Mouse (Mus musculus) spleen, adult 12 weeks (tissue): ENCODE data around the gene Dntt.

ENCODE experiments used
- DNase-seq: peaks from one replicate; pipeline ENCODE4 v3.0.0; 2022; ENCODE audit warnings: low spot score

Dntt gene

GRCm38 (mm10) chr19:41011676-41012075, 17.4 kb upstream of the Dntt start:
- DNase-seq = no peak

GRCm38 (mm10) chr19:41013591-41013990, 15.5 kb upstream of the Dntt start:
- DNase-seq = no peak

DNA sequence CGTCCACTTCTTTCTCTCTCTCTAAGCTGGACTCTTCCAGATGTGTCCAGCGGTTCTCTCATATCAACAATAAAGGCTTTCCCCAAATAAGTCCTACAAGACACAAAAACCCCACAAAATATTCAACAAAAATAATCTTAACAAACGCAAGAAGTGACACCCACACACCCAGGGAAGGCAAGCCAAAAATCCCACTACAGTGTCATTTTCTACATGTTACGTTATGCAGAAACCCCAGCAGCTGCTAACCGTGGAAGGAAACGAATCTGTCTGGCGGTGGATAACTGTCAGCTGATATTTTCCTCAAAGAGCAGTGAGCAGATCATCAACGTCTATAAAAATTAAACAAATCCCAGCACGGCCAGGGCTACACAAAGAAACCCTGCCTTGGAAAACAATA, 15.1 kb upstream of the Dntt start:
- DNase-seq = no peak

DNA sequence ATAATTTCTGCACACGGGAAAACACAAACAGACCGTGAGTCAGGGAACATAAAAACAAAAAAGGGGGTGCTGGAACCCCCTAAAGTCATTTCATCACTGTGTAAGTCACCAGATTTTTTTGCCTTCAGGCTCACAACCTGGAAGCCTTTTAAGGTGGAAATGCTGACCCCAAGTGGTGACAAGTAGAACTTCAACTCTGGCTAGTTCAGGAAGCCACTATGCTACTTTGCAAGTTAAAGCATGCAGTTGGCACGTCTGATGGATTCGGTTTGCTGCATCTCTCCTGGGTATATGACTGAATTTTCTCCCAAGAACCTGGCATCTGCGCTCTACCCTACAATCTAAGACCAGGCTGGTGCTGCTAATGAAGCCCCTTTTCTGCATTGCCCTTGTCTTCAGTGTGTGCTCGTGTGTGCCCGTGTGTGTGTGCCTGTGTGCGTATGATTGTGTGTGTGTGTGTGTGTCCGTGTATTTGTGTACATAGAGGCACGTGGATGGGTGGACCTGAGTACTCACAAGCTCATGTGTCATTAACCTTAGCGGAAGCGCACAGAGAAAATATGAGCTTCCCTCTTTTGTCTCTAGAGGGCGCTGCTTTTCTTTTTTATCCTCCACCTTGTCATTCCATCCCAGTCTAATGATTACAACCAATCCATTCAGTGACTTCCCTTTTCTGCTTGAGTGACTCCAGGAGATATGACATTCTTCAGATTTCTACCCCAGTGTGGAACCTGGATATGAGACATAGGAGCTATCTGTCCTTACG, 12.9 kb upstream of the Dntt start:
- peak; percentile 13 for DNase-seq

DNA sequence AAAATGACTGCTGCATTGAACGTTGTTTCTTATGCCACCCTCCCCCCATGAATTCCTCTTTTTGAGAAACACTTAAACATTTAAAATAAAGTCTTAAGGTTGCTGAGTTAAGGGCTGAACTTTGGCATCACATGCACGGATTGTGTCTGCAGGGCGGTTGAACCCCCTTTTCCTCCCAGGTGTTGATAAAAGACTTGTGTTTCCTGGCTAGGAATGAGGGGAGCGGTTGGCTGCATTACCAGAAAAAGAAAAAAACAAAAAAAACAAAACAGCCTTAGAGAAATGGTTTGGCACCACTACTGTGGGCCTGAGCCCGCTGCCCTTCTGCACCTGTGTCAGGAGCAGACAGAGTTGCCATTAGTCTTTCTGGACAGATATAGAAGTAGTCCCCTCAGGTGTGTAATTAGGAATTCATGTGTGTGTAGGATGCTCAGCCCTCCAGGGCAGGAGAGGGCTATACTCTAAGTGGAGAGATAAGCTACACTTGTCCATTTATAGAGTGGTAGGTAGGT, 9.9 kb upstream of the Dntt start:
- no peak for DNase-seq

DNA sequence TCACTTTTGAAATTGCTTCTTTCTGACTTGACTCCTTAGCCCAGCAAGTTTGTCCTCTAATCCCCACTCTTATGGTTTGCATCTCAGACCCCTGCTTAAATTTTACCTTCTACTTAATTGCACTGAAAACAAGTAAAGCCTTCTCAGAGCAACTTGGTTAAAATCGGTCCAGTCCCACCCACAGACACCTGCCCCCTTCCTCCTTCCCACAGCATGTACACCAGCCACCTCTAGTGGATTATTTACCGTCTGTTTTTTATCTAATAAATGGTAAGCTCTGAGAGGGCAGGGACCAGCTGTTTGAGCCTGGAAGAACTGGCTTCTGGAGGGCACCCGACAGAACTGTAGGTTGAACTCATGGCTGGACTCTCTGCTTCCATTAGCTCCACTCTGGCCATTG, 8.5 kb upstream of the Dntt start:
- no peak for DNase-seq

DNA sequence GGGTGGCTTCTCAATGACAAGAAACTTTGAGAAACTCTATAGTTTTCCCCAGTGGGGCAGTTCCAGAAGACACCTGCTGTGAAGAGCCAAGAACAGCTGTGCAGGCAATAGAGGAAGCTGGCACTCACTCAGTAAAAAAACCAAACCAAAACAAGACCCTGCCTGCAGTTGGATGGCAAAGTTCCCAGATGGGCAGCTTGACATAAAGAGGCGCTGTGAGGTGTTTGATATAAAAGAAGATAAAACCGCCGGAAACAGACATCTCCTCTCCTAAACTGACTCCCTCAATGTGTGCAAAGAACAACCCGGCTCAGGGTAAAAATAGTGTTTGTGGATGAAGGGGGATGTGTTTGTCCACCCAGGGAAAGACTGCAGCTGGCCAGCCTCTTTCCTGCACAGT, 6.8 kb upstream of the Dntt start:
- no peak for DNase-seq

DNA sequence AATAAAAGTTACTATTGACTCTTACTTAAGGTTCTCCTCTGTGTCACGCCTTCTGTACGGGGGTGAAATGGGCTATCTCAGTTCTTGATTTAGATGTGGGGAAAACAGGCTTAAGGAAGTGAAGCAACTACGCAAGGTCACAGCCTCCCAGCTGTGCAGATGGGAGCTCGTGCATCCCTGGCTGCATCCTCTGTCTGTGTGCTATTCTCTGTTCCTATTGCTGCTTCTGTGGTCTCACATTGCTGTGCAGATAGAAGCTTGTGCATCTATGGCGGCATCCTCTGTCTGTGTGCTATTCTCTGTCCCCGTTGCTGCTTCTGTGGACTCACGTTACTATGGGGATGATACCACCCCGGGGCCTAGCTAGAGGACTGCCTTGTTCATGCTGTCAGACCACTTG, 2.5 kb upstream of the Dntt start:
- DNase-seq = no peak

- DNase-seq = no peak
Measured at GRCm38 (mm10) chr19:41027024-41027423, 2.1 kb upstream of the Dntt start.

GRCm38 (mm10) chr19:41027601-41028000, 1.5 kb upstream of the Dntt start:
- no peak for DNase-seq

DNA sequence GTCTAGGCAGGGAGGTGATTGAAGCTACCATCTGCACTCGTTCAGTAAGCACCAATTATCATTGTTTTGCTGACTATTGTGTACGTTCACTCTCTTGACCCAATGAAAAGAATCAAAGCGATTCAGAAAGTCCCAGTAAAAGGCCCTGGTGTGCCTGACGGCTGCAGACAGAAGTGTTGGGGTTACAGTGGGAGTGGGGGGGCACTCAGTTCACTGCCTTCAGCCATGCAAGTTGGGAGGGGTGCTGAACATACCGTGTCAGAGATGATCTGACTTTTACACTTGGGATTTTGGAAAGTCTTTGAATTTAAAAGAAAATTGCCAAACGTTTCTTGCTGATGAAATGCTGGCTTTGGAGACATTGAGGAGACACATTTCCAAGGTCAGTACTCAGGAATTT, 1.1 kb downstream of the Dntt start:
- DNase-seq = no peak

GRCm38 (mm10) chr19:41031009-41031408, 1.9 kb downstream of the Dntt start:
- DNase-seq = peak; percentile 7

GRCm38 (mm10) chr19:41031869-41032268, 2.8 kb downstream of the Dntt start:
- DNase-seq = no peak

GRCm38 (mm10) chr19:41035809-41036551, 6.9 kb downstream of the Dntt start:
- DNase-seq = no peak

DNA sequence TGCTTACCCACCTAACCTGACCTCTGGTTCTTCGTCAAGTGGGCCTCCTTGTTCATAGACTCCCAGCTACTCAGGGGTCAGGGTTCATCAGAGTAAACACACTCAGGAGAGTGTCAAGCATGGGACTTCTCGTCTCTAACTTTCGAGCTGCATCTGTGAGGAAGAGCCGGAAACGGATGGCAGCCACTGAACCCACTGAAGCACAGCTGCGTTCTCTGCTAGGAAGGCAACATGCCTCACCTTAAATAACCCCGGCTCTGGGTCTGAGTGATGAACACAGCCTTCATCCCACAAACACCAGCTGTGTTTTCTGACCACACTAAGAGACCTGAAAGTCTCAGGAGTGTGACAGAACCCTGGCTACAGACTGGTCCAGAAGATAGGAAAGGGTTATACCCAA, 10.0 kb downstream of the Dntt start:
- DNase-seq = peak; percentile 4

- DNase-seq = no peak
Measured at GRCm38 (mm10) chr19:41045091-41045770, 16.2 kb downstream of the Dntt start.

DNA sequence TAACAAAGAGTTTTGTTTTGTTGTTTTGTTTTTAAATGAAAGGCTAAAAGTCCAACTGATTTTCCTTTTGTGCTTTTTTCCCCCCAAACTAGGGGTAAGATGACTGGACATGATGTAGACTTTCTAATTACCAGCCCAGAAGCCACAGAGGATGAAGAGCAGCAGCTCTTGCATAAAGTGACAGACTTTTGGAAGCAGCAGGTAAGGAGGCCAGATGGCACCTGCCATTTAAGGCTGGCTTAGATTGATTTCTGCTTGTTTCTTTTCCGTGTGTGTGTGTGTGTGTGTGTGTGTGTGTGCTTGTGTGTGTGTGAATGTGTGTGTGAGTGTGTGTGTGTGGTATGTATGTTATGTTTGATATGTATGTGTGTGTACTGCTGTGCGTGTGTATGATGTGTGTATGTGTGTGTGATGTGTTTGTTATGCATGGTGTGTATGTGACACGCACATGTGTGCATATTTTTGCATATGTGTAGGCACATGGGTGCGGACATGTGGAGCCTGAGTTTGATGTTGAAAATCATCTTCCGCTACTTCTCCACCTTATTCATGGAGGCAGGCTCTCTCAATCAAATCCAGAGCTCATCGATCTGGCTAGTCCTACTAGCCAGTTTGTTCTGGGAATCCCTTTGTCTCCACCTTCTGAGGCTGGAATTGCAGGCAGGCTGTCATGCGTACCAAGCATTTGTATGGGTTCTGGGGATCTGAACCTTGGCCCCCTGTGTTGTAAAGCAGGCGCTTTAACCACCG, 18.5 kb downstream of the Dntt start:
- DNase-seq = no peak

DNA sequence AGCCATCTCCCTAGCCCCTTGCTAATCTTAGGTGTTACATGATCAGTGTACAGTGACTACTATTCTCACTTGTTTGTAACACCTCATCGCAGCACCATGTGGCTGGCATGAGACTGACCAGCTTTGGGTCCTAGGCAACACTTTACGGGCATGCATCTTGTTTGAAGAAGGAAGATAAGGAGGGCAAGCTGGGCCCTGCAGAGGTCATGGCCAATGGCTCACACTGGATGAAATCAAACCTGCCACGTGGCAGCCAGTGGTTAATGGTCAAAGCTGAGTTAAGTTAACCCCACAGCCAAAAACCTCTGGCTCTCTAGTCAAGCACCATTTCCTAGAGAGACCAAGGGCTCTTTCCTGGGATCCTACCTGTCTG, 19.1 kb downstream of the Dntt start:
- DNase-seq = no peak

- DNase-seq = no peak
Measured at GRCm38 (mm10) chr19:41051714-41052113, 22.6 kb downstream of the Dntt start.

GRCm38 (mm10) chr19:41052247-41052646, 23.2 kb downstream of the Dntt start:
- no peak for DNase-seq

- DNase-seq = peak; percentile 29
Measured at GRCm38 (mm10) chr19:41053530-41053929, 24.5 kb downstream of the Dntt start.

GRCm38 (mm10) chr19:41054702-41055101, 25.6 kb downstream of the Dntt start:
- DNase-seq = no peak
